Mouse (Mus musculus) R1 (cell line): ENCODE measurements around the gene Olfr1303.

Experiments
- DNase-seq: peaks from one replicate; pipeline ENCODE4 v3.0.0-alpha.2; 2018; ENCODE audit warnings: low read depth, low spot score

Olfr1303 gene

DNA sequence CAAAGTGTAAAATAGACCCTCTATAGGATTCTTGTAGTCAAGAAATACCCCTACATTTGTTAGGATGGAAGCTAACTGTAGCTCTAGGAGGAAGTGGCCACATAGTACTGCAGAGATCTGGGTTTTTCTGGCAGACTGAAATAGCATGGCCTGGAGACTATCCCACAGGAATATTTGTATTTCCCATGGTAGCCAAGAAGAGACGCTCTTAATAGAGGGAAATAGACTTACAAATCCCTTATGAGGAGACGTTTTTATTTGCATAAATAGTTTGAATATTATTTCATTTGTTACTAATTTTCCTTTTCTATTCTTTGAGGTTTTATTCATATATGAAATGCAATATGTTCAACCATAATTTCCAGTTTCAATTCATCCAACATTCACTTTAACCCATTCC is at the start of gene Olfr1303:
Gene Olfr1303, minus strand, starts transcription at position 101 of the 400 bp plus-strand sequence.
- no peak for DNase-seq

DNA sequence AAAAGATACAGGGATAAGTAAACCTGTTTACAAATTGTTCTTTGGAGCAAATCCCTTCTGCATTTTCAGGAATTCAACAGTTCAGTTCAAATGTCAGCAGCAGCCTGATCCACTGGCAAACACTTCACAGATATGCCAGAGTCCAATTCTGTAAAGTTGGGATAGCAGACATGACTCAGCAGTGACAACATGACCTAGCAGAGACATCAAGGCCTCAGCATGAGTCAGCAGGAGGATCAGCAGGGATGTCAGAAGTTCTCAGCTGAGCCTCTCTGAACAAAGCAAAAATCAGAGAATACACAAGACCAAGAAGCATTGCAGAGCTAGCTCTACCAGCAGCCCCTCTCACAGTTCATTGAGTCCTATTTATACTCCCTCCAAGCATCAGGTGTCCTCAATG is 7.2 kb downstream of the Olfr1303 start:
- DNase-seq: no peak

DNA sequence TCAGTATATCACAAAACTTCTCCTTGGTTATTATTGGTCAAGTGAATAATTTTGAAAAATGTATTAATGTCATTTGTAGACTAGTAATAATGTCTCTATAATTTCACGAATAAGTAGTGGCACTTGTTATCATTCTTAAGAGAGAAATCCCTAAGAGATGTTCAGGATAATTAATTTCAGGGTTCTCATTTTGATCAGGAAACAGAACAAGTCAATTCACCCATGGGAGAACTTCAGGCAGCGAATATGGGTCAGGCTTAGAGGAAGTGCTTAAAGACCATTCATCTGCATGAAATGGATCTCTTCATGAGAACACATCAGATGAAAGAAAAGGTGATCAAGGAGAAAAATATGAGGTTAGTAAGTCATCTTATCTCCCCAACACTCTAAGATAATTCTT is 43.0 kb downstream of the Olfr1303 start, which contains the start of gene Olfr1302:
Gene Olfr1302, plus strand, starts transcription at position 301 of the 400 bp plus-strand sequence.
- no peak for DNase-seq
